Mouse (Mus musculus) macrophage (primary cell): ENCODE data around the gene 1110051M20Rik. TPM values are rescaled to one million over a fixed set of nuclear protein-coding genes. Genes with fewer than 3 reads are reported as not detected.

Source experiments
- H3K27ac ChIP-seq: fragments of 350-480 bp; formaldehyde crosslinking; 2 replicates; pipeline ENCODE4 v1.9.0; 2021
- H3K36me3 ChIP-seq: fragments of 350-480 bp; formaldehyde crosslinking; 2 replicates; pipeline ENCODE4 v1.9.0; 2021; ENCODE audit errors: inconsistent target
- H3K4me3 ChIP-seq: fragments of 350-480 bp; formaldehyde crosslinking; 2 replicates; pipeline ENCODE4 v1.9.0; 2021; ENCODE audit errors: inconsistent target
- H3K79me2 ChIP-seq: fragments of 350-480 bp; formaldehyde crosslinking; 2 replicates; pipeline ENCODE4 v1.9.0; 2021; ENCODE audit errors: inconsistent target
- WGBS: methylation state at CpG from one replicate; pipeline ENCODE4 v1.1.7; 2026; ENCODE audit warnings: inconsistent platforms; ENCODE audit not compliant: missing documents; 5-methylcytosine and 5-hydroxymethylcytosine counted together
- polyA plus RNA-seq: library from polyadenylated mRNA; stranded (reverse); fragments of 250-400 nt; gene quantifications from 3 replicates; pipeline ENCODE4 v1.2.4, GENCODE M21; 2018; ENCODE audit warnings: inconsistent platforms

The 1110051M20Rik gene
- polyA plus RNA-seq, 1 experiment from 2014 or later = 5.0 TPM

DNA sequence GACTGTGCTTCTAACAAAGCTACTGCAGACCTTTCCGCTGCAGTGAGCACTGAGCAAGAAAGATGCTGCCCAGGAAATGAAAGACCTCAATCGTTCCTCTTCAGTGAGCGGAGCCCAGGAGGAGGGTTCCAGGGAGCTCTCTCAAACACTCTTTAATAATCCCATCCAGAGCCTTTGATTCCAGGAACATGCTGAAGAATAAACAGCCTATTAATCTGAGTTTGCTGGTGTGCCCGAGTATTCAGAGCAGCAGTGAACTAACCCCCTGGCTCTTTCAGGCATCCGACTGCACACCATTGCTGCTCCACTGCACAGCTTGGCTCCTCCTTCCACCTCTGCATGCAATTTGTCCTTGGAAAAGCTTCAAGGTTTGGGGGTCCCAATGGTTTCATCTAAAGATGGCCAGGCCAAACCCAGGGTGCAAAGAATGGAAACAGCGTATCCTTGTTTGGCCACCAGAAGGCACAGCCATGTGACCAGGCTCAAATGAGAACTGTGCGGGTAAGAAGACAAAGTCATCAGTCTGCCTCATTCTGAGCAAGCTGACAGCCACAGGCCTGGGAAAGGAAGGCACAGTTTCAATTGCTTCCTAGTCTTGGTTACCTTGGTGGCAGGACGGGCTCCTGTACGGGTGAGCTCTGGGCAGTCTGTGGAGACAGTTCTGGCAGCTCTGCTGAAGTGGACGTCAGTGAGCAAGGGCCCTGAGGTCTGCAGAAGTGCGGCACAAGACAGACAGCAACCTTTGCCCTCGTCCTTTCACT is 116.4 kb downstream of the 1110051M20Rik start:
- Histone ChIP-seq H3K36me3 (no peaks in the 10 kb centered on the region), H3K4me3 (no peak overlapping the region), H3K79me2 (no peaks in the 10 kb centered on the region), H3K27ac (no peak overlapping the region)
- WGBS = 59% methylated on average over 12 of the region's 12 CpGs

- Histone ChIP-seq H3K4me3 (no peak overlapping the region), H3K36me3 (no peaks in the 10 kb centered on the region)
- WGBS = 95% methylated on average over 13 of the region's 13 CpGs
Observed at GRCm38 (mm10) chr2:91326746-91327350, 117.7 kb downstream of the 1110051M20Rik start.

DNA sequence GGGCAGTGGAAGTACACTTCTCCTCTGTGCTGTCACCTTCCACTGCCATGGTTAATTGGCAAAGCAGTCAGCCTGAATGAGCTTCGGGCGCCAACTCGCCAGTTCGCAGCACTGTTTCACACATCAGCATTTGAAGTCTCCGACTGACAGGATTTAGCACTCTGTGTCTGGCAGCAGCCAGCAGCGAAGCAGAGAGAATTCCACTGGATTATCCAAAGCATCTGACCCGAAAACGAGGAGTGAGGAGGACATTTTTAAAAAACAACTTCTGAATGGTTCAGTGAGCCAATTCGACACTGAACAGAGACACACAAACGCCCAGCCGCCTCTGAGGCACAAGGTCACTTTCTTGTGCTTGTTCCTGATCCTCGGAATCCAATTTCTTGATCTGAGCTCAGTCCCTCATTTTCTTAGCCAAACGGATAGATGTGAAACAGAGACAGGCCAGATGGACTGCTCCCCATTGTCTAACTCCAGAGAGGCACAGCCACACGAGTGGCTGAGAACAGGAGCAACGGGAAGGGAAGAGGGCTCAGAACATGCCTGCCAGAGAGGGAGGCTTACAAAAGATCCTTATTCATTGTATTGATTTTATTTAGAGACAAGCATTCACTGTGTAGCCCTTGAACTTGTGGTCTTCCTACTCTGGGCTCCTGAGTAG is 119.6 kb downstream of the 1110051M20Rik start:
- H3K36me3 ChIP-seq = no peaks in the 10 kb centered on the region
- 91% methylated on average over 15 of the region's 15 CpGs for WGBS
- no peaks in the 10 kb centered on the region for H3K79me2 ChIP-seq
- H3K27ac ChIP-seq = no peak overlapping the region
- no peak overlapping the region for H3K4me3 ChIP-seq

More at GRCm38 (mm10) chr2:91326746-91327350, 117.7 kb downstream of the 1110051M20Rik start:
- no peaks in the 10 kb centered on the region for H3K79me2 ChIP-seq
- H3K27ac ChIP-seq = no peak overlapping the region

DNA sequence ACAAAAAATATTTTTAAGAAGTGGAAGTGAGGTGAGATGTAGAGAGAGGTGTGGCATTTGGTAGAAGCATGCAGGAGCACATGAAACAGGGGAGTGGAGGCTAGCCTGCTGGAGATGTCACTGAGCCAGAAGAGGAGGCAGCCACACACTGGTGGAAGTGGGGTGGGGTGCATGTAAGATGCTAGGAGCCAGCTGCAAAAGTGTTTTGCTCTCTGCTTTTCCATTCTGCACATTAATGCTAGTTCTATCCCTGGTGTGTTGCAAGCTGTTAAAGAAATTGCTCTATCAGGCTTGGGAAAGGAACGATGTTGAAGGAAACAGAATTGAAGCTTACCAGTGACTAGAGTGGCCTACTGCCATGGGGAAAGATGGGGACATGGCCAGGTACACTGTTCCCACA is 120.2 kb downstream of the 1110051M20Rik start:
- 100% methylated on average over 1 of the region's 1 CpGs for WGBS
- Histone ChIP-seq H3K27ac (no peak overlapping the region), H3K36me3 (no peaks in the 10 kb centered on the region)

DNA sequence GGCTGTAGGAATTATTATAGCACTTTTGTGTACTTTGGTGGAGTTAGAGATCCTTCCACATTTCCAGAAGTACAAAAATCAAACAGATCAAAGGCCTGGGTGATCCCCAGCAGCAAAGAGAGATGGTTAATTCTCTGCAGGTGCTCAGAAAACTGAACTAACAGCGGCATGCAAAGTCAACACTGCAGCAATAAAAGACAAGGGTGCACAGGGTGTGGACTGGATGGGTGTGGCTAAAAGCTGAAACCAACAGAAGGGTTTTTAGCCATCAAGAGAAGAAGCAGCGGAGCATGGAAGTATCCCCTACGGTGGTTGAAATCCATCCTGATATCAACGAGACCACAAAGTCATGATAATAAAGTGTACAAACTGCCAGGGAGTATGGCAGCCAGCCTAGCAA is 122.0 kb downstream of the 1110051M20Rik start:
- no peaks in the 10 kb centered on the region for H3K79me2 ChIP-seq
- no peak overlapping the region for H3K4me3 ChIP-seq
- H3K27ac ChIP-seq = no peak overlapping the region
- H3K36me3 ChIP-seq = no peaks in the 10 kb centered on the region
- WGBS = 95% methylated on average over 4 of the region's 4 CpGs

More for the DNA sequence above, 120.2 kb downstream of the 1110051M20Rik start:
- Histone ChIP-seq H3K79me2 (no peaks in the 10 kb centered on the region), H3K4me3 (no peak overlapping the region)

- H3K36me3 ChIP-seq = no peaks in the 10 kb centered on the region
- 94% methylated on average over 2 of the region's 2 CpGs for WGBS
- no peaks in the 10 kb centered on the region for H3K79me2 ChIP-seq
- H3K4me3 ChIP-seq = no peak overlapping the region
- no peak overlapping the region for H3K27ac ChIP-seq
Observed at GRCm38 (mm10) chr2:91321923-91322322, 122.6 kb downstream of the 1110051M20Rik start.

- Histone ChIP-seq H3K27ac (no peak overlapping the region), H3K4me3 (no peak overlapping the region), H3K36me3 (no peaks in the 10 kb centered on the region), H3K79me2 (no peaks in the 10 kb centered on the region)
- 83% methylated on average over 10 of the region's 10 CpGs for WGBS
Observed at GRCm38 (mm10) chr2:91320559-91321529, 123.7 kb downstream of the 1110051M20Rik start.

DNA sequence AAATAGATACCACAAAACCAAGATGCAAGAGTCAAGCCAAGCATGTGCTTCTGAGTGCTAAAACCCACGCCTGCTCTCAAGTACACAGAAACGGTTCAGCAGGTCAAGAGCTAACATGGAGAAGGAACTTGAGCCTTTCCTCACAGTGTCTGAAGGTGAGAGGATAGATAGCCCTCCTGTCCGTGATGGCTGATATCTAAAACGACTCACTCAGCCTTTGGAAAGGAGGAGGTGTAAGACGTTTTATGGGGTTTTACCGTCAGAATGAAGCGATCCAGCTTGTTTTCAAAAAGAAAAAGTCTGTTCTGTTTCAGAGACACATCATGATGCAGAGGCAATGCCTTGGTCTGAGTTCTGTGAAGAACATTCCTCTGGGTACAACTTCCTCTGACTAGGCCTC is 130.3 kb downstream of the 1110051M20Rik start:
- H3K79me2 ChIP-seq = no peaks in the 10 kb centered on the region
- H3K27ac ChIP-seq = no peak overlapping the region
- no peaks in the 10 kb centered on the region for H3K36me3 ChIP-seq
- WGBS = 95% methylated on average over 7 of the region's 7 CpGs
- H3K4me3 ChIP-seq = no peak overlapping the region

- no peaks in the 10 kb centered on the region for H3K79me2 ChIP-seq
- H3K27ac ChIP-seq = no peak overlapping the region
- H3K36me3 ChIP-seq = no peaks in the 10 kb centered on the region
- H3K4me3 ChIP-seq = no peak overlapping the region
- 89% methylated on average over 10 of the region's 10 CpGs for WGBS
Observed at GRCm38 (mm10) chr2:91312578-91313311, 131.8 kb downstream of the 1110051M20Rik start.

DNA sequence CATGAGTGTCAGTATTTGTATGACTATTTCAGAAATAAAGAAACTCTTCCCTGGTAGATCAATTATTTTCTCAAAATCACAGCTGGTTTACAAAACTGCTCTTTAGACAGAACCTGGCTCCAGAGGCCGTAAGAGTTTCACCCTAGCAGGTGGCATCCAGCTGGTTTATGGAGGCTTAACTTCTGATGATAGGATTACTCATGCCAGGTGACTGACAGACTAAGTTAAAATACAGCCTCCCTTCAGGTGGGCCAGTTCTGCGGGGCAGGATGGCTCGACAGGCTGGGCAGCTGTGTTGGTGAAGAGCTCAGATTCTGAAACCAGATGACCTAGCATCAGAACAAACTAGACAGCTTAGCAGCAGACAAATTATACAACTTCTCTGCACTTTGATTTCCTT is 135.0 kb downstream of the 1110051M20Rik start:
- no peak overlapping the region for H3K27ac ChIP-seq
- H3K36me3 ChIP-seq = no peaks in the 10 kb centered on the region
- no peak overlapping the region for H3K4me3 ChIP-seq
- H3K79me2 ChIP-seq = no peaks in the 10 kb centered on the region
- 89% methylated on average over 3 of the region's 3 CpGs for WGBS

DNA sequence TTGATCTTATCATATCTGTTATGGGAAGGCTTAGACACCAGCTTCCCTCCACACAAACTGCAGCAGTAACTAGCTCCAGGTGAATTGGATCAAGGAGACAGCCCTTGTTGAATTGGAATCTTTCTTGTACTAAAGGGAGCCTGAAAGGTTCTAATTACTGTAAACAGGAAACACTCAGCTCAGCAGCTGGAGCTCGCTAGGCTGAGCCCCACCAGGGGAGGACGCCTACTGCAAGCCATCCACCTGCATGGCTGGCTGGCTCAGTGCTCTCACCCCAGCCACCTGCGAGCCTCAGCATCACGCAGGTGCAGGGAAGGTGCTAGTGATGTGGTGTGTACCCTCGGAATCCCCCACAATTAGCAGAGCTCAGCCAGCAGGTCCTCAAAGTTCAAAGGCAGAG is 135.8 kb downstream of the 1110051M20Rik start:
- H3K4me3 ChIP-seq = no peak overlapping the region
- WGBS = 80% methylated on average over 5 of the region's 5 CpGs
- H3K79me2 ChIP-seq = no peaks in the 10 kb centered on the region
- no peak overlapping the region for H3K27ac ChIP-seq
- H3K36me3 ChIP-seq = no peaks in the 10 kb centered on the region

GRCm38 (mm10) chr2:91306589-91306988 is 137.9 kb downstream of the 1110051M20Rik start:
- no peak overlapping the region for H3K4me3 ChIP-seq
- H3K36me3 ChIP-seq = no peaks in the 10 kb centered on the region
- no peaks in the 10 kb centered on the region for H3K79me2 ChIP-seq
- no peak overlapping the region for H3K27ac ChIP-seq

DNA sequence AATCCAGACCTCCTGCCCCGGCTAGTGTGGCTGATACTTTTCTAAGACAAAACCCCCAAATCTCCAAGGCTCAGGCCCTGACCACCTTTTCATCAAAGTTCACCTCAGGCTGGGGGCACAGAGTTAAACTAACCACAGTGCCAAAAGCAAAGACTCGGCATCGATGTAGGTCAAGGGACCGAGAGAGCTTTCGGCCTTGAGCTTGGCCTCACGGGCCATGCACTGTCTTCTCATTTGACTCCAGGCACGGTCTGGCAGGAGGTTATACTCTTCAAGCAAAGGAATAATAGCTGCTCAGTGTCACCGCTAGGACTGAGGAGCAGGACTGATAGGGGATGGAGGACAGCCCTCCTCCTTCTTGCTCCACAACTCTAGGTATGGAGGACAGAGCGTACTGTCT is 138.6 kb downstream of the 1110051M20Rik start:
- no peaks in the 10 kb centered on the region for H3K79me2 ChIP-seq
- no peaks in the 10 kb centered on the region for H3K36me3 ChIP-seq
- H3K4me3 ChIP-seq = no peak overlapping the region
- H3K27ac ChIP-seq = no peak overlapping the region
- 95% methylated on average over 9 of the region's 9 CpGs for WGBS

DNA sequence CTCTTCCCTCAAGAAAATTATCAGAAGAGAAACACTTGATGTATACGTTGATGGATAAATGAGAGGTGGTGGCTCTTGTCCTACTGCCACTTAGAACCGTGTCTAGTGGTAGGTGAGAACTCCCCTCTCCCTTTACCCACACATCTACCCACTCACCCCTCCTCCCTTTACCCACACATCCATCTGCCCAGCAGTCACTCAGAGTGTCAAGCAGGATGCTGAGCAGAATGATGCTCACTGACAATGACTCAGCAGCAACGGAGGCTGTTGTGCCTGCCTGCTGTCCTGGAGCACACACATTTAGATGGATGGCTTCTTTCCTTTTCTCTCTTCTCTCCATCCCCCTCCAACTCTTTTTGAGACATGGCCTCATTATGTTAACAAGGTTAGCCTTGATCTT is 141.7 kb downstream of the 1110051M20Rik start:
- Histone ChIP-seq H3K4me3 (no peak overlapping the region), H3K27ac (no peak overlapping the region), H3K79me2 (no peaks in the 10 kb centered on the region), H3K36me3 (no peaks in the 10 kb centered on the region)
- 83% methylated on average over 3 of the region's 3 CpGs for WGBS
